Comparison of ENCODE assay signal across 8 mouse cellular contexts in the genomic region with DNA sequence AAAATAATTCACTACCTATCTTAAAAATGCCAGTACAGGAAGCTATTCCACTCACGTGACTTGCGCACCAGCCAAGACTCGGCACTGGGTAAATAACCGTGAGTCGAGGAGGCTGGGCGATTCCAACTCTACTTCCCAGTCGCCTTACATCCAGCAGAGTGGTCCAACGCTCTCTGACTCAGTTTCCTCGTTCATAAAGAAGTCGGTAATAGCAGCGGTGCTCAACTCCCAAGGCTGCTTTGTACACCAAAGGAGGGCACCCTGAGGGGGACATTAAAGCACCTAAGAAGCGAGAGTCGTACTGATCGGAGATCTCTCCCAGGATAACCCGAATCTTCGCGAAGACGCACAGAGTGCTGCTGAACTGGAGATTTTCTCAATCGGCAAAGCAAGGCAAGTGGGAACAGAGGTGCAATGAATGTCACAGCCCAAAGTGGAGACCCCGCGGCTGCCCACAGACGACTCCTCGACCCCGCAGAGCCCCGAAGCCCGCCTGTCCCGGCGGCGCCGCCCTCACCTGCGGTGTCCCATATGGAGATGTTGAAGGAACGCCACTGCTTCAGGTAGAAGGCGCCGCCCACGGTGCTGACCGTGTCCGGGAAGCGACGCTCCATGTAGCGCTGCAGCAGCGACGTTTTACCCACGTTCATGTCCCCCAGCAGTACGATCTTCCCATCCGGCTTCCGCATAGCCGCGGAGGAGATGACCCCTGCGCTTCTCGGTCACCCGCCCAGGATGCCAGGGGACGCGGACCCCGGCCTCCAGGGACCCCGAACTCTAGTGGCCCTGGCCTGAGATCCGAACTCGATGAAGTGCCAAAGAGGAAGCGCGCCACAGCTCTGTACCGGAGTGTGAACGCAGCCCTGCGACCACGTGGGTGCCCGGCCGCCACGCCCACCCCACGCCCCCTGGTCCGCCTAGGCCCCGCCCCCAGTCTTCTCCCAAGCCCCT. TPM values are rescaled to one million over a fixed set of nuclear protein-coding genes. Genes with fewer than 3 reads are reported as not detected.
DNase-seq lines count a peak whose midpoint lies in the region; ATAC-seq lines count a peak whose summit lies in the region.

Rab20 (minus strand) TSS at position 900 of the 951 bp plus-strand sequence.

- H3K36me3 ChIP-seq in hindbrain, embryonic 15.5 days, result no peaks in the 10 kb centered on the region
- H3K36me3 ChIP-seq in midbrain, embryonic 16.5 days (ENCODE audit: control insufficient read depth, insufficient read depth, low read length), result no peaks in the 10 kb centered on the region

- no peaks in the 10 kb centered on the region for H3K9me3 ChIP-seq in hindbrain, embryonic 15.5 days
- no peaks in the 10 kb centered on the region for H3K9me3 ChIP-seq in midbrain, embryonic 16.5 days (replicated peaks; ENCODE audit: control insufficient read depth, low read length, poor library complexity, severe bottlenecking)

- H3K4me1 ChIP-seq in hindbrain, embryonic 15.5 days (replicated peaks), result peaks cover 24% of the 10 kb centered on the region
- peaks cover 17% of the 10 kb centered on the region for H3K4me1 ChIP-seq in midbrain, embryonic 16.5 days (ENCODE audit: control insufficient read depth, insufficient read depth, low read length)

- peaks cover 69% of the 10 kb centered on the region for H3K27me3 ChIP-seq in hindbrain, embryonic 15.5 days
- H3K27me3 ChIP-seq in midbrain, embryonic 16.5 days (ENCODE audit: control insufficient read depth, insufficient read depth, low read depth, low read length), result peaks cover 63% of the 10 kb centered on the region

- peak within 1 kb of the TSS; percentile 49 for H3K4me3 ChIP-seq in hindbrain, embryonic 15.5 days
- H3K4me3 ChIP-seq in midbrain, embryonic 16.5 days (ENCODE audit: low read depth, low read length), result peak within 1 kb of the TSS; percentile 47

- peak; percentile 32 for DNase-seq in layer of hippocampus, adult 9-11 months
- no peak for DNase-seq in layer of hippocampus, postnatal 14 days (ENCODE audit: low spot score in 2 of 2)
- peak; percentile 84 for DNase-seq in adrenal gland, postnatal 25 days
- DNase-seq in gastrocnemius, postnatal 10 days, result peak; percentile 72
- DNase-seq in liver, result peak; percentile 67
- peak; percentile 66 for DNase-seq in testis, postnatal 14 days (ENCODE audit: low spot score)

- ATAC-seq in hindbrain, embryonic 15.5 days (ENCODE audit: low FRiP score, low read depth), result peak; percentile 39; the same call in 1 of the 2 replicates
- ATAC-seq in midbrain, embryonic 16.5 days, result peak; percentile 58; the same call in 1 of the 2 replicates

- H3K9ac ChIP-seq in hindbrain, embryonic 15.5 days, result peak within 1 kb of the TSS; percentile 46
- H3K9ac ChIP-seq in midbrain, embryonic 16.5 days (ENCODE audit: low read depth, low read length), result peak within 1 kb of the TSS; percentile 52

- under 1% methylated on average over 68 of the region's 69 CpGs for WGBS in hindbrain, embryonic 15.5 days
- under 1% methylated on average over 69 of the region's 69 CpGs for WGBS in midbrain, embryonic 16.5 days

- peak within 1 kb of the TSS; percentile 98 for H3K4me2 ChIP-seq in hindbrain, embryonic 15.5 days
- peak within 1 kb of the TSS; percentile 99 for H3K4me2 ChIP-seq in midbrain, embryonic 16.5 days (ENCODE audit: low read length)

- H3K27ac ChIP-seq in hindbrain, embryonic 15.5 days (replicated peaks), result no peak within 1 kb of the TSS
- no peak within 1 kb of the TSS for H3K27ac ChIP-seq in midbrain, embryonic 16.5 days (ENCODE audit: low read length)

RNA-seq across cellular contexts. Expression of gene Rab20, which starts in this region (rescaled TPM):
- under 1 TPM; 0.74 to 0.94 TPM for total RNA-seq in layer of hippocampus, postnatal 14 days (2021)
- 10.6 and 11.4 TPM in 2 replicates for total RNA-seq in adrenal gland, postnatal 25 days (2021)
- total RNA-seq in gastrocnemius, postnatal 10 days (2021), result 1 to 10 TPM; 1.1 TPM
- 1.3 and 1.5 TPM in 2 replicates for polyA plus RNA-seq in hindbrain, embryonic 15.5 days (2015; fragmentation: Nextera tagmentation; extraction: Ambion mirVana)
- polyA plus RNA-seq in midbrain, embryonic 16.5 days (2015; fragmentation: Nextera tagmentation; extraction: Ambion mirVana), result 0.53 and 0.77 TPM in 2 replicates

Comparison
In these comparisons a context has a peak if more than half of its experiments do, and no peak if none do; other contexts are left out.
1. DNase-seq: peak in layer of hippocampus, adult 9-11 months (single experiment), adrenal gland, postnatal 25 days (single experiment), gastrocnemius, postnatal 10 days (single experiment), liver (single experiment) and testis, postnatal 14 days (single experiment); none in layer of hippocampus, postnatal 14 days (0 of 2).
2. Peak in ATAC-seq, H3K4me3 ChIP-seq, H3K9ac ChIP-seq and H3K4me2 ChIP-seq in midbrain, embryonic 16.5 days; RNA of the gene not detected or under 1 TPM.